Comparison of ENCODE assay signal across 8 mouse cellular contexts in genomic region chr14:73234468-73235031, GRCm38 (mm10). TPM values are rescaled to one million over a fixed set of nuclear protein-coding genes. Genes with fewer than 3 reads are reported as not detected.
DNase-seq lines count a peak whose midpoint lies in the region; ATAC-seq and TF ChIP-seq lines count a peak whose summit lies in the region.

No protein-coding gene starts in this region.

- DNase-seq in NIH3T3 (ENCODE audit: low read depth): peak; percentile 25
- DNase-seq in heart, postnatal 0 days (ENCODE audit: low spot score): no peak
- no peak for DNase-seq in left cerebral cortex, adult 9 months (ENCODE audit: low spot score in 2 of 2)
- DNase-seq in adrenal gland, postnatal 10 days: no peak
- no peak for DNase-seq in layer of hippocampus, postnatal 36 days

- H3K4me3 ChIP-seq in forebrain, embryonic 12.5 days (replicated peaks): no peak overlapping the region
- H3K4me3 ChIP-seq in forebrain, embryonic 15.5 days: no peak overlapping the region
- no peak overlapping the region for H3K4me3 ChIP-seq in heart, postnatal 0 days (ENCODE audit: low read depth, low read length)
- H3K4me3 ChIP-seq in liver, embryonic 16.5 days (ENCODE audit: low read depth, low read length): no peak overlapping the region

- 11% methylated on average over 2 of the region's 2 CpGs for WGBS in forebrain, embryonic 12.5 days
- WGBS in forebrain, embryonic 15.5 days: 13% methylated on average over 2 of the region's 2 CpGs
- WGBS in heart, postnatal 0 days: 30% methylated on average over 2 of the region's 2 CpGs
- WGBS in liver, embryonic 16.5 days (ENCODE audit: insufficient replicate concordance): 14% methylated on average over 2 of the region's 2 CpGs

- H3K36me3 ChIP-seq in forebrain, embryonic 12.5 days (replicated peaks): 0 out of 2 replicates have a peak, but pooled peaks cover 5% of the 10 kb centered on the region
- H3K36me3 ChIP-seq in forebrain, embryonic 15.5 days: no peaks in the 10 kb centered on the region
- H3K36me3 ChIP-seq in heart, postnatal 0 days (replicated peaks; ENCODE audit: control insufficient read depth, insufficient read depth, low read length): no peaks in the 10 kb centered on the region
- no peaks in the 10 kb centered on the region for H3K36me3 ChIP-seq in liver, embryonic 16.5 days (ENCODE audit: control insufficient read depth, insufficient read depth)

- H3K9ac ChIP-seq in forebrain, embryonic 12.5 days: no peak overlapping the region
- no peak overlapping the region for H3K9ac ChIP-seq in forebrain, embryonic 15.5 days (replicated peaks)
- H3K9ac ChIP-seq in heart, postnatal 0 days (replicated peaks; ENCODE audit: low read depth, low read length): 0 out of 2 replicates have a peak overlapping the region, but pooled peaks have one; percentile 15
- H3K9ac ChIP-seq in liver, embryonic 16.5 days (ENCODE audit: low read depth, low read length): no peak overlapping the region

- no peak for TF ChIP-seq EP300 in heart, postnatal 0 days (IDR thresholded peaks at IDR 0.05; ENCODE audit: low read depth)

- ATAC-seq in forebrain, embryonic 12.5 days (ENCODE audit: low FRiP score): no peak
- ATAC-seq in forebrain, embryonic 15.5 days (replicated peaks): no peak
- no peak for ATAC-seq in heart, postnatal 0 days (ENCODE audit: insufficient read depth, low read depth)
- peak; percentile 28; the same call in 1 of the 2 replicates for ATAC-seq in liver, embryonic 16.5 days (ENCODE audit: low read depth)

- peak overlapping the region; percentile 63 for H3K27ac ChIP-seq in forebrain, embryonic 12.5 days
- no peak overlapping the region for H3K27ac ChIP-seq in forebrain, embryonic 15.5 days (replicated peaks)
- peak overlapping the region; percentile 76 for H3K27ac ChIP-seq in heart, postnatal 0 days (ENCODE audit: low read depth)
- peak overlapping the region; percentile 50 for H3K27ac ChIP-seq in liver, embryonic 16.5 days (ENCODE audit: low read length)

- no peak for TF ChIP-seq CTCF in heart, postnatal 0 days (IDR thresholded peaks at IDR 0.05; ENCODE audit: low read depth)

- H3K4me2 ChIP-seq in forebrain, embryonic 12.5 days: no peak overlapping the region
- no peak overlapping the region for H3K4me2 ChIP-seq in forebrain, embryonic 15.5 days (replicated peaks)
- no peak overlapping the region for H3K4me2 ChIP-seq in heart, postnatal 0 days (ENCODE audit: low read depth, low read length)
- no peak overlapping the region for H3K4me2 ChIP-seq in liver, embryonic 16.5 days (ENCODE audit: low read depth, low read length)

- no peaks in the 10 kb centered on the region for H3K27me3 ChIP-seq in forebrain, embryonic 12.5 days
- no peaks in the 10 kb centered on the region for H3K27me3 ChIP-seq in forebrain, embryonic 15.5 days
- no peaks in the 10 kb centered on the region for H3K27me3 ChIP-seq in heart, postnatal 0 days (ENCODE audit: control insufficient read depth, insufficient read depth, low read length)
- H3K27me3 ChIP-seq in liver, embryonic 16.5 days (ENCODE audit: control insufficient read depth, insufficient read depth, low read depth, low read length): no peaks in the 10 kb centered on the region

- H3K9me3 ChIP-seq in forebrain, embryonic 12.5 days: 0 out of 2 replicates have a peak, but pooled peaks cover 3% of the 10 kb centered on the region
- no peaks in the 10 kb centered on the region for H3K9me3 ChIP-seq in forebrain, embryonic 15.5 days
- H3K9me3 ChIP-seq in heart, postnatal 0 days (replicated peaks; ENCODE audit: control insufficient read depth, low read length): no peaks in the 10 kb centered on the region; the same call in 1 of the 2 replicates
- no peaks in the 10 kb centered on the region for H3K9me3 ChIP-seq in liver, embryonic 16.5 days (replicated peaks; ENCODE audit: control insufficient read depth, low read length)

- H3K4me1 ChIP-seq in forebrain, embryonic 12.5 days: peaks cover 18% of the 10 kb centered on the region
- H3K4me1 ChIP-seq in forebrain, embryonic 15.5 days: peaks cover 20% of the 10 kb centered on the region
- H3K4me1 ChIP-seq in heart, postnatal 0 days (ENCODE audit: control insufficient read depth, insufficient read depth): peaks cover 15% of the 10 kb centered on the region
- H3K4me1 ChIP-seq in liver, embryonic 16.5 days (ENCODE audit: control insufficient read depth, low read depth, low read length): peaks cover 9% of the 10 kb centered on the region

RNA-seq across cellular contexts. Expression of gene Lpar6, which starts 3.1 kb away (rescaled TPM):
- 11.8 and 14.2 TPM in 2 replicates for polyA plus RNA-seq in forebrain, embryonic 12.5 days (2016; fragmentation: Nextera tagmentation; extraction: Ambion mirVana)
- polyA plus RNA-seq in forebrain, embryonic 15.5 days (2015; fragmentation: Nextera tagmentation; extraction: Ambion mirVana): 4.9 TPM in 2 replicates
- total RNA-seq in heart, postnatal 0 days (2014; rRNA removed; ENCODE audit: low replicate concordance): 6.6 and 7.0 TPM in 2 replicates
- 7.2 and 7.8 TPM in 2 replicates for polyA plus RNA-seq in heart, postnatal 0 days (2015; fragmentation: Nextera tagmentation; extraction: Ambion mirVana)
- 5.9 TPM in 2 replicates for polyA plus RNA-seq in liver, embryonic 16.5 days (2015; fragmentation: Nextera tagmentation; extraction: Ambion mirVana)
- 10 to 100 TPM in 1 of 2 experiments, 1 to 10 TPM in 1; 8.3 to 11.5 TPM for total RNA-seq in adrenal gland, postnatal 10 days (2021)
- 1 to 10 TPM; 1.6 to 1.8 TPM for total RNA-seq in layer of hippocampus, postnatal 36 days (2021)
